Mouse (Mus musculus) midbrain, postnatal 0 days (tissue): ENCODE results near the gene Kalrn. TPM values are rescaled to one million over a fixed set of nuclear protein-coding genes. Genes with fewer than 3 reads are reported as not detected.
A peak's percentile ranks its signal among the peaks of the same experiment; 100 is the strongest.

Experiments
- ATAC-seq: fragments of 200-750 bp; cut with Nextera tagmentation; 2 replicates; pipeline ENCODE4 v1.8.0; 2017; ENCODE audit warnings: moderate number of reproducible peaks, mild to moderate bottlenecking, moderate TSS enrichment, moderate library complexity; ENCODE audit not compliant: low FRiP score
- DNase-seq: peaks from one replicate; pipeline ENCODE4 v3.0.0-alpha.2; 2015; ENCODE audit warnings: low spot score
- H3K27ac ChIP-seq: fragments of 300-500 bp; sonication (generic); 2 replicates; pipeline ENCODE4 v1.5.1; 2014; ENCODE audit warnings: low read depth, mild to moderate bottlenecking, low read length, mixed read lengths
- H3K27me3 ChIP-seq: fragments of 300-500 bp; sonication (generic); 2 replicates; pipeline ENCODE4 v1.6.1; 2014; ENCODE audit warnings: low read length, control low read depth, mixed read lengths; ENCODE audit not compliant: insufficient read depth
- H3K36me3 ChIP-seq: fragments of 300-500 bp; sonication (generic); 2 replicates; pipeline ENCODE4 v1.6.1; 2014; ENCODE audit warnings: low read length, control low read depth, mixed read lengths; ENCODE audit not compliant: insufficient read depth
- H3K4me1 ChIP-seq: fragments of 300-500 bp; sonication (generic); 2 replicates; pipeline ENCODE4 v1.6.1; 2014; ENCODE audit warnings: mild to moderate bottlenecking, control low read depth, antibody characterized with exemption, low read length, mixed read lengths; ENCODE audit not compliant: insufficient read depth
- H3K4me2 ChIP-seq: fragments of 300-500 bp; sonication (generic); 2 replicates; pipeline ENCODE4 v1.6.1; 2014; ENCODE audit warnings: low read depth, mild to moderate bottlenecking, low read length, mixed read lengths; ENCODE audit not compliant: poor library complexity, severe bottlenecking
- H3K4me3 ChIP-seq: fragments of 300-500 bp; sonication (generic); 2 replicates; pipeline ENCODE4 v1.5.1; 2014; ENCODE audit warnings: low read depth, mild to moderate bottlenecking, low read length, moderate library complexity
- H3K9ac ChIP-seq: fragments of 300-500 bp; sonication (generic); replicated peaks from 2 replicates; pipeline ENCODE4 v1.6.1; 2014; ENCODE audit warnings: mild to moderate bottlenecking, low read length, moderate library complexity, mixed read lengths; ENCODE audit not compliant: poor library complexity, severe bottlenecking
- H3K9me3 ChIP-seq: fragments of 300-500 bp; sonication (generic); 2 replicates; pipeline ENCODE4 v1.6.1; 2016; ENCODE audit warnings: low read length, control low read depth
- CTCF ChIP-seq: IDR thresholded peaks from 2 replicates; pipeline ENCODE4 v1.5.1; 2016; ENCODE audit warnings: antibody characterized with exemption, mild to moderate bottlenecking
- WGBS: fragments of 180-500 bp; shearing (Covaris S2); extraction: QIAGEN DNeasy Blood & Tissue Kit; methylation state at CpG from one replicate; pipeline ENCODE4 v1.1.7; 2014; 5-methylcytosine and 5-hydroxymethylcytosine counted together
- polyA plus RNA-seq: library from polyadenylated mRNA; unstranded; fragments of >200 nt; fragmentation: Nextera tagmentation; extraction: Ambion mirVana; gene quantifications from 2 replicates; pipeline ENCODE4 v1.2.1, GENCODE M21; 2015
- total RNA-seq: library from RNA; depleted of rRNA; stranded (reverse); fragments of >200 nt; gene quantifications from 2 replicates; pipeline ENCODE4 v1.2.3, GENCODE M21; 2014

Gene Kalrn
- total and polyA plus RNA-seq, 2 experiments from 2014 or later: 23.6 to 128 TPM

GRCm38 (mm10) chr16:34141670-34142069 lies 431.7 kb downstream of the Kalrn start:
- no peaks in the 10 kb centered on the region for H3K4me1 ChIP-seq
- no peaks in the 10 kb centered on the region for H3K36me3 ChIP-seq
- no peak overlapping the region for H3K9ac ChIP-seq
- TF ChIP-seq CTCF: no peak
- DNase-seq (no peak), ATAC-seq (no peak)
- no peaks in the 10 kb centered on the region for H3K9me3 ChIP-seq
- no peaks in the 10 kb centered on the region for H3K27me3 ChIP-seq
- H3K27ac ChIP-seq: no peak overlapping the region
- 79% methylated on average over 8 of the region's 8 CpGs for WGBS
- no peak overlapping the region for H3K4me2 ChIP-seq
- H3K4me3 ChIP-seq: no peak overlapping the region

DNA sequence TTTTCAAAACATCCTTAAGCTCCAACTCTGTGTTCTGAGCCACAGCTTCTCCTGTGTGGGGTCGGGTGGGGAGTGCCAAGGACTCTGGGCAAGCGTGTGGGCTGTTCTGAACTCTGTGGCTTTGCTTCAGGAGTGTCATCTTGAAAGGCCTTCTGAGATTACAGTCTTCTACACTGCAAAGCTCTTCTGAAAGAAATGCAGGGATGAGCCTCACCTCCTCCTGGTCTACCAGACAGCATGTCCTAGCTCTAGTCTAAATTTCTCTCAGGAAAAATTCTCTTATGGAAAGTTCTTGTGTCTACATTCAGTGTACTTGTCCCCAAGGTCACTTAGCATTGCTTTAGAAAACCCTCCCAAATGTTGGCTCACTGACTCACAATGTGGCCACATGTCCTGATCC lies 438.3 kb downstream of the Kalrn start:
- 89% methylated on average over 2 of the region's 2 CpGs for WGBS
- ATAC-seq: no peak

GRCm38 (mm10) chr16:34134628-34135027 lies 438.7 kb downstream of the Kalrn start:
- WGBS: 62% methylated on average over 3 of the region's 3 CpGs
- no peak overlapping the region for H3K27ac ChIP-seq
- ATAC-seq (no peak), DNase-seq (no peak)
- no peaks in the 10 kb centered on the region for H3K27me3 ChIP-seq
- H3K9ac ChIP-seq: no peak overlapping the region
- TF ChIP-seq CTCF: no peak
- H3K36me3 ChIP-seq: peaks cover 6% of the 10 kb centered on the region; the same call in 1 of the 2 replicates
- no peak overlapping the region for H3K4me2 ChIP-seq
- no peak overlapping the region for H3K4me3 ChIP-seq
- H3K4me1 ChIP-seq: no peaks in the 10 kb centered on the region
- H3K9me3 ChIP-seq: no peaks in the 10 kb centered on the region

More for the DNA sequence above, 438.3 kb downstream of the Kalrn start:
- Histone ChIP-seq H3K4me1 (no peaks in the 10 kb centered on the region), H3K4me3 (no peak overlapping the region), H3K27ac (no peak overlapping the region), H3K4me2 (no peak overlapping the region), H3K36me3 (peaks cover 6% of the 10 kb centered on the region; the same call in 1 of the 2 replicates), H3K9me3 (no peaks in the 10 kb centered on the region), H3K27me3 (no peaks in the 10 kb centered on the region), H3K9ac (no peak overlapping the region)
- TF ChIP-seq CTCF: no peak
- DNase-seq: no peak

GRCm38 (mm10) chr16:34125595-34125994 lies 447.7 kb downstream of the Kalrn start:
- H3K36me3 ChIP-seq: no peaks in the 10 kb centered on the region
- peak; percentile 86 for TF ChIP-seq CTCF

GRCm38 (mm10) chr16:34122486-34122885 lies 450.8 kb downstream of the Kalrn start:
- DNase-seq: no peak
- 32% methylated on average over 9 of the region's 9 CpGs for WGBS
- no peak overlapping the region for H3K4me2 ChIP-seq
- TF ChIP-seq CTCF: no peak
- no peaks in the 10 kb centered on the region for H3K27me3 ChIP-seq
- H3K9ac ChIP-seq: no peak overlapping the region
- no peaks in the 10 kb centered on the region for H3K4me1 ChIP-seq
- H3K27ac ChIP-seq: peak overlapping the region; percentile 51; the same call in 1 of the 2 replicates
- H3K4me3 ChIP-seq: no peak overlapping the region
- H3K36me3 ChIP-seq: no peaks in the 10 kb centered on the region
- peak; percentile 35; the same call in 1 of the 2 replicates for ATAC-seq
- H3K9me3 ChIP-seq: no peaks in the 10 kb centered on the region

More at GRCm38 (mm10) chr16:34125595-34125994, 447.7 kb downstream of the Kalrn start:
- DNase-seq (peak; percentile 90), ATAC-seq (peak; percentile 44; the same call in 1 of the 2 replicates)
- WGBS: 6% methylated on average over 2 of the region's 2 CpGs
- H3K27me3 ChIP-seq: no peaks in the 10 kb centered on the region
- no peaks in the 10 kb centered on the region for H3K9me3 ChIP-seq
- H3K4me3 ChIP-seq: no peak overlapping the region
- H3K9ac ChIP-seq: no peak overlapping the region
- H3K4me1 ChIP-seq: no peaks in the 10 kb centered on the region
- no peak overlapping the region for H3K4me2 ChIP-seq
- H3K27ac ChIP-seq: no peak overlapping the region

- no peak overlapping the region for H3K27ac ChIP-seq
- H3K27me3 ChIP-seq: no peaks in the 10 kb centered on the region
- no peak overlapping the region for H3K9ac ChIP-seq
- H3K4me3 ChIP-seq: no peak overlapping the region
- H3K36me3 ChIP-seq: no peaks in the 10 kb centered on the region
- H3K4me2 ChIP-seq: no peak overlapping the region
- DNase-seq (no peak), ATAC-seq (no peak)
- 84% methylated on average over 7 of the region's 7 CpGs for WGBS
- H3K9me3 ChIP-seq: no peaks in the 10 kb centered on the region
- no peaks in the 10 kb centered on the region for H3K4me1 ChIP-seq
- no peak for TF ChIP-seq CTCF
Observed at GRCm38 (mm10) chr16:34121288-34121687, 452.0 kb downstream of the Kalrn start.
